Mouse (Mus musculus): ENCODE measurements around the gene Pnp2. TPM values are rescaled to one million over a fixed set of nuclear protein-coding genes. Genes with fewer than 3 reads are reported as not detected.
A peak's percentile ranks its signal among the peaks of the same experiment; 100 is the strongest.
"Not testable (repeated sequence)": the region's sequence is repeated elsewhere in the genome, so short reads cannot be mapped to it uniquely, and the experiment has no call there.

The Pnp2 gene
- polyA plus RNA-seq, 1 experiment from 2014 or later: 0.36 TPM

DNA sequence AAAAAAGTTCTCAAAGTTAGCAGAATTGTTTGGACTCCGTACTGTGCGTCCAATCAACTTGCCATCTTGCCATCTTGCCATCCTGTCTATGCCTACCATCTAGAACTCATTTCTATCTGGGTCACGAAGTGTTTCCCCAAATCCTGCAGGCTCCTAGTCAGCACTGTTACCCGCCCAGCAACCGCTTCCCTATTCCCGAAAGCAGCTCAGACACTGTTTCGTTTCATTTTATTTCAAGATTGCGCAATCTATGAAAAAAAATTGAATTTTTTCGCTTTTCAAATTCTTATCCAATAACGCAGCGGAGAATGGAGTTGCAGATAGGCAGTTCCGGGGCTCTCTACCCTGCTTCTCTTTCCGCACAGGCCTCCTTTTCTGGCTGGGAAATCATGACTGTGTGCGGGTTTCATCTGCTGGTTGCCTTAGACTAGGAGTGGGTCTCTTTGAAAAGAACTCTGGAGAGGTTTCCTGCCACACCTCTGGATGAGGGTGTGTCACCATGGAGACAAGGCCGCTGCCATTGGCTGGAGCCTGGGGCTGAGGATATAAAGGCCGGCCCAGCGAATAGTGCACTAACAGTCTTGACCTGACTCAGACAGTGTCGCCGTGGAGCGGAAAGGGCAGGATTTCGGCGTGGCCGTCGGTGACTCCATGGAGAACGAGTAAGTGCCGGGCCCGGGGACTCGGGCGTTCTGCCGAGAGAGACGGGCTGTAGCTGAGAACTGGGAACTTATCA is 11.7 kb upstream of the Pnp2 start, which contains the start of gene Gm49342:
Gene Gm49342, plus strand, starts transcription at position 586 of the 736 bp plus-strand sequence.
- H3K9me3 ChIP-seq (replicated peaks; ENCODE audit: control insufficient read depth, low read length): no peaks in the 10 kb centered on the region
- H3K4me2 ChIP-seq (ENCODE audit: low read depth, low read length): peak within 1 kb of the TSS; percentile 46
- WGBS: 18% methylated on average over 31 of the region's 31 CpGs
- peak; percentile 94 for DNase-seq (ENCODE audit: low spot score)
- no peaks in the 10 kb centered on the region for H3K4me1 ChIP-seq (ENCODE audit: control insufficient read depth, insufficient read depth, low read length)
- ATAC-seq (replicated peaks; ENCODE audit: insufficient number of reproducible peaks, low FRiP score, low TSS enrichment, low read depth): peak; percentile 98
- peak within 1 kb of the TSS; percentile 57 for H3K9ac ChIP-seq (replicated peaks; ENCODE audit: low read length)
- no peaks in the 10 kb centered on the region for H3K36me3 ChIP-seq (replicated peaks; ENCODE audit: control insufficient read depth, insufficient read depth, low read depth, low read length)
- H3K27me3 ChIP-seq (ENCODE audit: control insufficient read depth, insufficient read depth, low read length): no peaks in the 10 kb centered on the region
- H3K4me3 ChIP-seq (ENCODE audit: low read depth, low read length): peak within 1 kb of the TSS; percentile 44
- H3K27ac ChIP-seq (replicated peaks; ENCODE audit: low read depth, low read length): peak within 1 kb of the TSS; percentile 72

DNA sequence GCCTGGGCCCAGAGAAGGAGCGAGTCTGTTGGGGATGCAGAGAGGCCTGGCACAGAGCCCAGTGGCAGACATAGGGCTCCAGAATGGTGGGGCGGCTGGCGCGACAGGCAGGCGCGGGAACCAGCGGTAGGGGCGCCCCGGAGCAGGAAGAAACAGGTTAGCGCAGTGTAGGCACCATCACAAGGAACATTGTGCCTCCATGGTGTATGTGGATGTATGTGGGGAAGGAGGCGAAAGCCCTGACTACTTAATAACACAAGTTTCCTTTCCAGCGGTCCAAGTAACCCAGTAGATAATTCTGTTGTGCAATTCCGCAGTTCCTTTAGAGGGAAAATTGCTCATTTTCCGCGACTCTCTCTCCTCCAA is 11.1 kb upstream of the Pnp2 start:
- not testable (repeated sequence) for H3K4me1 ChIP-seq (ENCODE audit: control insufficient read depth, insufficient read depth, low read length); H3K27me3 ChIP-seq (ENCODE audit: control insufficient read depth, insufficient read depth, low read length); H3K36me3 ChIP-seq (replicated peaks; ENCODE audit: control insufficient read depth, insufficient read depth, low read depth, low read length); H3K9me3 ChIP-seq (replicated peaks; ENCODE audit: control insufficient read depth, low read length)
- H3K4me3 ChIP-seq (ENCODE audit: low read depth, low read length): peak overlapping the region; percentile 44
- peak overlapping the region; percentile 72 for H3K27ac ChIP-seq (replicated peaks; ENCODE audit: low read depth, low read length)
- peak overlapping the region; percentile 46 for H3K4me2 ChIP-seq (ENCODE audit: low read depth, low read length)
- peak; percentile 97 for ATAC-seq (replicated peaks; ENCODE audit: insufficient number of reproducible peaks, low FRiP score, low TSS enrichment, low read depth)
- WGBS: 1% methylated on average over 15 of the region's 15 CpGs
- H3K9ac ChIP-seq (replicated peaks; ENCODE audit: low read length): peak overlapping the region; percentile 57
- DNase-seq (ENCODE audit: low spot score): peak; percentile 53

DNA sequence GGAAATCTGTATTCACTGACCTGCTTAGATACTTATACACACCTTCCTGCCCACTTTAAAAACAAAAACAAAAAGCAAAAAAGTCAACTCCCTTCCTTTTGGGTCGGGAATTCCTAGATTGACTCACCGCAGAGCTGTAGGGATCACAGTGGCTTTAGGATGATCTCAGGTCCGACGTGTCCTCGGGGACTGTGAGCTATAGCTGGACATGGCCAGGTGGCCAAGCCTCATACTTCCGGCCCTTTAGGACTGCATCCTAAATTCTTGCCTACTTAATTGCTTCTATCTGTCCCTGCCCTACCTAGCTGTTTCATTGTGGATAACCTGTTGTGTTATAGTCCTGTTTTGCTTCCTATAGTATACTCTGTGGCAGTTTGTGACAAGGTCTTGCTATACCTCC is 10.7 kb upstream of the Pnp2 start:
- not testable (repeated sequence) for H3K4me1 ChIP-seq (ENCODE audit: control insufficient read depth, insufficient read depth, low read length); DNase-seq (ENCODE audit: low spot score); H3K27me3 ChIP-seq (ENCODE audit: control insufficient read depth, insufficient read depth, low read length); ATAC-seq (replicated peaks; ENCODE audit: insufficient number of reproducible peaks, low FRiP score, low TSS enrichment, low read depth); H3K27ac ChIP-seq (replicated peaks; ENCODE audit: low read depth, low read length); H3K36me3 ChIP-seq (replicated peaks; ENCODE audit: control insufficient read depth, insufficient read depth, low read depth, low read length); H3K9me3 ChIP-seq (replicated peaks; ENCODE audit: control insufficient read depth, low read length)
- H3K4me3 ChIP-seq (ENCODE audit: low read depth, low read length): peak overlapping the region; percentile 44
- H3K4me2 ChIP-seq (ENCODE audit: low read depth, low read length): peak overlapping the region; percentile 46
- peak overlapping the region; percentile 57 for H3K9ac ChIP-seq (replicated peaks; ENCODE audit: low read length)
- 11% methylated on average over 6 of the region's 6 CpGs for WGBS

DNA sequence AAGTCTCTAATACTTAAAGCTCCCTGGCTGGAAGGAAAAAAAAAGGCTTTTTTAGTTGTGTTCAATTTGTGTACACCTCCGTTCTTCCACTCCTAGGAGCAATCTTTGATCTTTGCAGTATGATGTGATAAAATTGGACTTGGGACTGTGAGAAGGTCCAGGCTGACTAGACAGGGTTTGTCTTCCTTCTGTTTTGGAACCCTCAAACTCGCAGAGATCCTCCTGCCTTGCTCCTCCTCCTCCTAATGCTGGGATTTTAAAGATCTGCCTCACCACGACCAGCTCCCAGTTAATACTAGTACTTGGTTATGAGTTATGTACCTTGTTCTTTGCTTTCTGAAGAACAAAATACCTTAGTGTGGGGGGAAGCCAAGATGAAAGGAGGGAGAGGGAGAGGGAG is 10.3 kb upstream of the Pnp2 start:
- WGBS: 30% methylated on average over 3 of the region's 3 CpGs
- not testable (repeated sequence) for DNase-seq (ENCODE audit: low spot score); H3K27me3 ChIP-seq (ENCODE audit: control insufficient read depth, insufficient read depth, low read length); H3K4me1 ChIP-seq (ENCODE audit: control insufficient read depth, insufficient read depth, low read length); H3K9ac ChIP-seq (replicated peaks; ENCODE audit: low read length); ATAC-seq (replicated peaks; ENCODE audit: insufficient number of reproducible peaks, low FRiP score, low TSS enrichment, low read depth); H3K27ac ChIP-seq (replicated peaks; ENCODE audit: low read depth, low read length); H3K36me3 ChIP-seq (replicated peaks; ENCODE audit: control insufficient read depth, insufficient read depth, low read depth, low read length); H3K9me3 ChIP-seq (replicated peaks; ENCODE audit: control insufficient read depth, low read length)
- Histone ChIP-seq H3K4me3 (ENCODE audit: low read depth, low read length) (peak overlapping the region; percentile 44; the same call in 1 of the 2 replicates), H3K4me2 (ENCODE audit: low read depth, low read length) (peak overlapping the region; percentile 46)

DNA sequence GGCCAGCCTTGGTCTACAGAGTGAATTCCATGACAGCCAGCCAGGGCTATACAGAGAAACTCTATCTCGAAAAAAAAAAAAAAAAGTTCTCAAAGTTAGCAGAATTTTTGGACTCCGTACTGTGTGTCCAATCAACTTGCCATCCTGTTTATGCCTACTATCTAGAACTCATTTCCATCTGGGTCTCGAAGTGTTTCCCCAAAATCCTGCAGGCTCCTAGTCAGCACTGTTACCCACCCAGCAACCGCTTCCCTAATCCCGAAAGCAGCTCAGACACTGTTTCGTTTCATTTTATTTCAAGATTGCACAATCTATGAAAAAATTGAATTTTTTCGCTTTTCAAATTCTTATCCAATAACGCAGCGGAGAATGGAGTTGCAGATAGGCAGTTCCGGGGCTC is 305 bp upstream of the Pnp2 start:
- no peak overlapping the region for H3K4me3 ChIP-seq (ENCODE audit: low read depth, low read length)
- no peaks in the 10 kb centered on the region for H3K4me1 ChIP-seq (ENCODE audit: control insufficient read depth, insufficient read depth, low read length)
- DNase-seq (ENCODE audit: low spot score) (no peak), ATAC-seq (replicated peaks; ENCODE audit: insufficient number of reproducible peaks, low FRiP score, low TSS enrichment, low read depth) (no peak)
- H3K9ac ChIP-seq (replicated peaks; ENCODE audit: low read length): no peak overlapping the region
- H3K27ac ChIP-seq (replicated peaks; ENCODE audit: low read depth, low read length): no peak overlapping the region
- H3K9me3 ChIP-seq (replicated peaks; ENCODE audit: control insufficient read depth, low read length): no peaks in the 10 kb centered on the region
- H3K4me2 ChIP-seq (ENCODE audit: low read depth, low read length): no peak overlapping the region
- H3K36me3 ChIP-seq (replicated peaks; ENCODE audit: control insufficient read depth, insufficient read depth, low read depth, low read length): no peaks in the 10 kb centered on the region
- no peaks in the 10 kb centered on the region for H3K27me3 ChIP-seq (ENCODE audit: control insufficient read depth, insufficient read depth, low read length)
- WGBS: 89% methylated on average over 10 of the region's 10 CpGs

DNA sequence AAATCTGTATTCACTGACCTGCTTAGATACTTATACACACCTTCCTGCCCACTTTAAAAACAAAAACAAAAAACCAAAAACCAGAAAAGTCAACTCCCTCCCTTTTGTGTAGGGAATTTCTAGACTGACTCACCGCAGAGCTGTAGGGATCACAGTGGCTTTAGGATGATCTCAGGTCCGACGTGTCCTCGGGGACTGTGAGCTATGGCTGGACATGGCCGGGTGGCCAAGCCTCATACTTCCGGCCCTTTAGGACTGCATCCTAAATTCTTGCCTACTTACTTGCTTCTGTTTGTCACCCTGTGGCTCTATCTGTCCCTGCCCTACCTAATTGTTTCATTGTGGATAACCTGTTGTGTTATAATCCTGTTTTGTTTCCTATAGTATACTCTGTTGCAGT is 932 bp downstream of the Pnp2 start:
- H3K27ac ChIP-seq (replicated peaks; ENCODE audit: low read depth, low read length); H3K27me3 ChIP-seq (ENCODE audit: control insufficient read depth, insufficient read depth, low read length); H3K9me3 ChIP-seq (replicated peaks; ENCODE audit: control insufficient read depth, low read length); ATAC-seq (replicated peaks; ENCODE audit: insufficient number of reproducible peaks, low FRiP score, low TSS enrichment, low read depth); H3K36me3 ChIP-seq (replicated peaks; ENCODE audit: control insufficient read depth, insufficient read depth, low read depth, low read length); H3K4me3 ChIP-seq (ENCODE audit: low read depth, low read length); H3K9ac ChIP-seq (replicated peaks; ENCODE audit: low read length); H3K4me2 ChIP-seq (ENCODE audit: low read depth, low read length); H3K4me1 ChIP-seq (ENCODE audit: control insufficient read depth, insufficient read depth, low read length); DNase-seq (ENCODE audit: low spot score): not testable (repeated sequence)
- WGBS: 84% methylated on average over 5 of the region's 6 CpGs

DNA sequence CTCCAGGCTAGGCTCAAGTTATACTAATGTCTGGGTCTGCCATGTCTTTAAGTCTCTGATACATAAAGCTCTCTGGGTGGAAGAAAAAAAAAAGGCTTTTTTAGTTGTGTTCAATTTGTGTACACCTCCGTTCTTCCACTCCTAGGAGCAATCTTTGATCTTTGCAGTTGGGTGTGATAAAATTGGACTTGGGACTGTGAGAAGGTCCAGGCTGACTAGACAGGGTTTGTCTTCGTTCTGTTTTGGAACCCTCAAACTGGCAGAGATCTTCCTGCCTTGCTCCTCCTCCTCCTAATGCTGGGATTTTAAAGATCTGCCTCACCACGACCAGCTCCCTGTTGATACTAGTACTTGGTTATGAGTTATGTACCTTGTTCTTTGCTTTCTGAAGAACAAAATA is 1.4 kb downstream of the Pnp2 start:
- ATAC-seq (replicated peaks; ENCODE audit: insufficient number of reproducible peaks, low FRiP score, low TSS enrichment, low read depth); H3K9ac ChIP-seq (replicated peaks; ENCODE audit: low read length); H3K36me3 ChIP-seq (replicated peaks; ENCODE audit: control insufficient read depth, insufficient read depth, low read depth, low read length); DNase-seq (ENCODE audit: low spot score); H3K4me3 ChIP-seq (ENCODE audit: low read depth, low read length); H3K27ac ChIP-seq (replicated peaks; ENCODE audit: low read depth, low read length); H3K4me2 ChIP-seq (ENCODE audit: low read depth, low read length); H3K4me1 ChIP-seq (ENCODE audit: control insufficient read depth, insufficient read depth, low read length); H3K9me3 ChIP-seq (replicated peaks; ENCODE audit: control insufficient read depth, low read length); H3K27me3 ChIP-seq (ENCODE audit: control insufficient read depth, insufficient read depth, low read length): not testable (repeated sequence)
- 79% methylated on average over 3 of the region's 3 CpGs for WGBS

DNA sequence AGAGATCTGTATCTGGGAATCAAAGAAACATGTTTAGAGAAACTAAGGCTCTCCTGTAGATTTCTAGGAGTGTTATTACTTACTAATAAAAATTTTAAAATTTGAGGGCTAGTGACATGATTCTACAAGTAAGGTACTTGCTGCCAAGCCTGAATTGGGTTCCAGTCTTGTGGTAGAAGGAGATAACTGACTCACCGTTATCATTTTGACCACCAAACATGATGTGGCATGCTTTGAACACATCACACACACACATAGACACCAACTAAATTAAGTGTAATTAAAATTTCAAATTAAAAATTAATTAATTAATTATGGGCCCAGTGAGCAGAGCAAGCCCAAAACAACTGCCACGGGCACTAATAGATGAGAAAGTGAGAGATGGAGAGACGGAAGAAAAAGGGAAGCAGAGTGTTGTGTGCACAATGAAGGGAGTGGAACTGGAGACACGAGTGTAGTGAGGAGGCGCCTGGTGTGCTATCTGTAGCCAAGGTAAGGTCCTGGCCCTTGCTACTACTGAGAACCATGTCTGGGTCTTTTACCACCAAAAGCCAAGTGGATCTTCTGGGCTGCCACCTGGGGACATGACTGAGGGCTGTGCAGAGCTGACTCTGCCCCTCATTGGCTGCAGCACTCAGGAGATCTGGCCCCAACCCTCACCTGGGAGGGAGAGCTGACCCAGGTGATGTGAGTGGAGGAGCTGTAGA is 2.6 kb downstream of the Pnp2 start:
- ATAC-seq (replicated peaks; ENCODE audit: insufficient number of reproducible peaks, low FRiP score, low TSS enrichment, low read depth); DNase-seq (ENCODE audit: low spot score); H3K36me3 ChIP-seq (replicated peaks; ENCODE audit: control insufficient read depth, insufficient read depth, low read depth, low read length); H3K4me2 ChIP-seq (ENCODE audit: low read depth, low read length); H3K9me3 ChIP-seq (replicated peaks; ENCODE audit: control insufficient read depth, low read length); H3K4me1 ChIP-seq (ENCODE audit: control insufficient read depth, insufficient read depth, low read length); H3K27me3 ChIP-seq (ENCODE audit: control insufficient read depth, insufficient read depth, low read length); H3K9ac ChIP-seq (replicated peaks; ENCODE audit: low read length); H3K27ac ChIP-seq (replicated peaks; ENCODE audit: low read depth, low read length); H3K4me3 ChIP-seq (ENCODE audit: low read depth, low read length): not testable (repeated sequence)
- WGBS: 83% methylated on average over 5 of the region's 5 CpGs

Data from embryonic facial prominence, embryonic 11.5 days (tissue).